8 mouse cellular contexts compared by ENCODE assay signal in genomic region chr8:69717232-69717580, GRCm38 (mm10). TPM values are rescaled to one million over a fixed set of nuclear protein-coding genes. Genes with fewer than 3 reads are reported as not detected.
A peak's percentile ranks its signal among the peaks of the same experiment; 100 is the strongest.
DNase-seq lines count a peak whose midpoint lies in the region; ATAC-seq and TF ChIP-seq lines count a peak whose summit lies in the region.

No protein-coding gene starts in this region.

- peak; percentile 32 for ATAC-seq in intestine, embryonic 16.5 days
- peak; percentile 41 for ATAC-seq in neural tube, embryonic 12.5 days (ENCODE audit: low FRiP score, low read depth)

- DNase-seq in layer of hippocampus, adult 2 months (ENCODE audit: low spot score in 2 of 2), result no peak
- DNase-seq in layer of hippocampus, adult 9-10 months (ENCODE audit: low spot score), result no peak
- DNase-seq in left cerebral cortex, postnatal 25 days (ENCODE audit: low spot score in 2 of 2), result no peak
- no peak for DNase-seq in cerebellum, postnatal 10 days
- DNase-seq in layer of hippocampus, adult 8-10 months (ENCODE audit: low spot score in 2 of 2), result no peak

- H3K4me2 ChIP-seq in intestine, embryonic 16.5 days (ENCODE audit: low read depth, low read length), result peak overlapping the region; percentile 53
- peak overlapping the region; percentile 51 for H3K4me2 ChIP-seq in neural tube, embryonic 12.5 days (replicated peaks)

- H3K9ac ChIP-seq in intestine, embryonic 16.5 days (ENCODE audit: low read depth, low read length), result no peak overlapping the region
- H3K9ac ChIP-seq in neural tube, embryonic 12.5 days, result no peak overlapping the region

- H3K4me1 ChIP-seq in embryonic fibroblast, embryonic 13.5 days (ENCODE audit: control insufficient read depth, insufficient read depth, low read length), result peaks cover 5% of the 10 kb centered on the region
- H3K4me1 ChIP-seq in intestine, embryonic 16.5 days (ENCODE audit: control insufficient read depth, insufficient read depth, low read length), result peaks cover 7% of the 10 kb centered on the region
- peaks cover 7% of the 10 kb centered on the region for H3K4me1 ChIP-seq in neural tube, embryonic 12.5 days

- WGBS in intestine, embryonic 16.5 days, result 43% methylated on average over 5 of the region's 5 CpGs
- WGBS in neural tube, embryonic 12.5 days, result 46% methylated on average over 5 of the region's 5 CpGs

- no peaks in the 10 kb centered on the region for H3K9me3 ChIP-seq in intestine, embryonic 16.5 days (ENCODE audit: control insufficient read depth, low read length)
- no peaks in the 10 kb centered on the region for H3K9me3 ChIP-seq in neural tube, embryonic 12.5 days

- peak overlapping the region; percentile 74 for H3K27ac ChIP-seq in layer of hippocampus, adult 2 months
- no peak overlapping the region for H3K27ac ChIP-seq in embryonic fibroblast, embryonic 13.5 days (ENCODE audit: insufficient read depth, low read length)
- H3K27ac ChIP-seq in intestine, embryonic 16.5 days (ENCODE audit: low read length), result peak overlapping the region; percentile 68
- H3K27ac ChIP-seq in neural tube, embryonic 12.5 days, result no peak overlapping the region

- H3K27me3 ChIP-seq in intestine, embryonic 16.5 days (replicated peaks; ENCODE audit: control insufficient read depth, insufficient read depth, low read length), result no peaks in the 10 kb centered on the region
- no peaks in the 10 kb centered on the region for H3K27me3 ChIP-seq in neural tube, embryonic 12.5 days (replicated peaks)

- H3K36me3 ChIP-seq in intestine, embryonic 16.5 days (ENCODE audit: control insufficient read depth, insufficient read depth, low read length), result no peaks in the 10 kb centered on the region
- peaks cover 7% of the 10 kb centered on the region; the same call in 1 of the 2 replicates for H3K36me3 ChIP-seq in neural tube, embryonic 12.5 days

- peak overlapping the region; percentile 50 for H3K4me3 ChIP-seq in layer of hippocampus, adult 2 months
- peak overlapping the region; percentile 2; the same call in 1 of the 2 replicates for H3K4me3 ChIP-seq in embryonic fibroblast, embryonic 13.5 days (ENCODE audit: insufficient read depth, low read length)
- H3K4me3 ChIP-seq in intestine, embryonic 16.5 days (ENCODE audit: low read length), result peak overlapping the region; percentile 96
- peak overlapping the region; percentile 7; the same call in 1 of the 2 replicates for H3K4me3 ChIP-seq in neural tube, embryonic 12.5 days

- no peak for TF ChIP-seq CTCF in layer of hippocampus, adult 2 months (conservative IDR thresholded peaks at IDR 0.05)
- TF ChIP-seq CTCF in embryonic fibroblast, embryonic 13.5 days (IDR thresholded peaks at IDR 0.05; ENCODE audit: borderline replicate concordance, insufficient read depth, low read length), result no peak

- intact Hi-C loops in left cerebral cortex, postnatal 25 days (cut with DNase I), result loop anchor here (1.0 to 2.0 kb wide), 2 partner anchors 32 to 62 kb away; partner anchors contain the start of genes Zfp963 and Zfp964

- TF ChIP-seq POLR2A in embryonic fibroblast, embryonic 13.5 days (IDR thresholded peaks at IDR 0.05; ENCODE audit: low read depth, low read length), result peak; percentile 64; the same call in 1 of the 2 replicates

RNA-seq across cellular contexts. Expression of gene Zfp869, which starts 6.7 kb away (rescaled TPM):
- 10 to 100 TPM; 20.1 to 20.6 TPM for total RNA-seq in layer of hippocampus, adult 2 months (2021)
- polyA plus RNA-seq in embryonic fibroblast, embryonic 13.5 days (2011; ENCODE audit: insufficient read length, low read depth, missing spikeins), result 18.1 and 24.1 TPM in 2 replicates
- polyA plus RNA-seq in intestine, embryonic 16.5 days (2015; fragmentation: Nextera tagmentation; extraction: Ambion mirVana), result 21.6 and 23.2 TPM in 2 replicates
- polyA plus RNA-seq in neural tube, embryonic 12.5 days (2016; fragmentation: Nextera tagmentation; extraction: Ambion mirVana), result 27.2 and 27.7 TPM in 2 replicates
- total RNA-seq in left cerebral cortex, postnatal 25 days (2021), result 10 to 100 TPM; 18.3 to 18.7 TPM
- total RNA-seq in layer of hippocampus, adult 8-10 months (2022), result 10 to 100 TPM; 20.8 to 23.9 (median 23.1) TPM

RNA-seq across cellular contexts. Expression of gene Zfp963, which starts 32.6 kb away (rescaled TPM):
- total RNA-seq in layer of hippocampus, adult 2 months (2021), result 1 to 10 TPM; 4.3 to 5.1 TPM
- 2.8 and 3.0 TPM in 2 replicates for polyA plus RNA-seq in embryonic fibroblast, embryonic 13.5 days (2011; ENCODE audit: insufficient read length, low read depth, missing spikeins)
- polyA plus RNA-seq in intestine, embryonic 16.5 days (2015; fragmentation: Nextera tagmentation; extraction: Ambion mirVana), result 4.9 and 6.2 TPM in 2 replicates
- 6.7 and 7.5 TPM in 2 replicates for polyA plus RNA-seq in neural tube, embryonic 12.5 days (2016; fragmentation: Nextera tagmentation; extraction: Ambion mirVana)
- total RNA-seq in left cerebral cortex, postnatal 25 days (2021), result 1 to 10 TPM; 4.0 to 4.3 TPM
- total RNA-seq in layer of hippocampus, adult 8-10 months (2022), result 1 to 10 TPM; 2.9 to 5.2 (median 3.6) TPM

RNA-seq across cellular contexts. Expression of gene Gm20422, which starts 57.5 kb away (rescaled TPM):
- total RNA-seq in layer of hippocampus, adult 2 months (2021), result 1 to 10 TPM; 2.8 to 3.5 TPM
- 0.90 and 1.3 TPM in 2 replicates for polyA plus RNA-seq in embryonic fibroblast, embryonic 13.5 days (2011; ENCODE audit: insufficient read length, low read depth, missing spikeins)
- 0.54 TPM in 1 of 2 replicates, not detected in the other for polyA plus RNA-seq in intestine, embryonic 16.5 days (2015; fragmentation: Nextera tagmentation; extraction: Ambion mirVana)
- polyA plus RNA-seq in neural tube, embryonic 12.5 days (2016; fragmentation: Nextera tagmentation; extraction: Ambion mirVana), result 0.79 and 1.3 TPM in 2 replicates
- total RNA-seq in left cerebral cortex, postnatal 25 days (2021), result 1 to 10 TPM in 1 of 2 experiments, under 1 TPM in 1; 0.73 to 1.1 TPM
- total RNA-seq in layer of hippocampus, adult 8-10 months (2022), result 1 to 10 TPM; 1.7 to 2.9 (median 2.1) TPM

Comparison
In these comparisons a context has a peak if more than half of its experiments do, and no peak if none do; other contexts are left out.
1. H3K27ac ChIP-seq: peak in layer of hippocampus, adult 2 months (single experiment) and intestine, embryonic 16.5 days (single experiment); none in embryonic fibroblast, embryonic 13.5 days (single experiment) and neural tube, embryonic 12.5 days (single experiment).
2. H3K4me3 ChIP-seq: peak in every context shown above with its lines; median percentile 96 in intestine, embryonic 16.5 days; 50 in layer of hippocampus, adult 2 months; 7 in neural tube, embryonic 12.5 days; 2 in embryonic fibroblast, embryonic 13.5 days.